28 mouse cellular contexts compared by ENCODE assay signal in genomic region chr1:148689618-148690017, GRCm38 (mm10).
A peak's percentile ranks its signal among the peaks of the same experiment; 100 is the strongest.
DNase-seq lines count a peak whose midpoint lies in the region; ATAC-seq and TF ChIP-seq lines count a peak whose summit lies in the region.
"Had no signal": no experiment of that assay in that cellular context is flagged by ENCODE, and none has a peak within 500 bp of the region (broad histone marks: within the 10 kb centered on the region; RNA-seq: fewer than 3 reads in every experiment).

No protein-coding gene starts in this region.

- peak; percentile 30; the same call in 1 of the 2 replicates for ATAC-seq in hindbrain, embryonic 11.5 days (ENCODE audit: low FRiP score)
- peak; percentile 66 for ATAC-seq in midbrain, embryonic 13.5 days
- ATAC-seq in forebrain, embryonic 14.5 days, result peak; percentile 77
- ATAC-seq in midbrain, embryonic 16.5 days, result peak; percentile 25; the same call in 1 of the 2 replicates
- ATAC-seq: CD4-positive, CD25-positive, alpha-beta regulatory T cell, adult 4 months; intestine, postnatal 0 days had no signal

- H3K9ac ChIP-seq in hindbrain, embryonic 11.5 days (ENCODE audit: low read depth, low read length), result no peak overlapping the region
- H3K9ac ChIP-seq in midbrain, embryonic 13.5 days (replicated peaks), result no peak overlapping the region
- no peak overlapping the region for H3K9ac ChIP-seq in forebrain, embryonic 14.5 days (ENCODE audit: low read length)
- H3K9ac ChIP-seq in midbrain, embryonic 16.5 days (ENCODE audit: low read depth, low read length), result no peak overlapping the region
- H3K9ac ChIP-seq: heart, embryonic 15.5 days; liver, embryonic 14.5 days had no signal

- no peaks in the 10 kb centered on the region for H3K36me3 ChIP-seq in hindbrain, embryonic 11.5 days (ENCODE audit: control insufficient read depth, insufficient read depth, low read length)
- H3K36me3 ChIP-seq in hindbrain, embryonic 10.5 days, result no peaks in the 10 kb centered on the region
- no peaks in the 10 kb centered on the region for H3K36me3 ChIP-seq in midbrain, embryonic 13.5 days
- no peaks in the 10 kb centered on the region for H3K36me3 ChIP-seq in midbrain, embryonic 10.5 days
- H3K36me3 ChIP-seq in forebrain, embryonic 14.5 days (ENCODE audit: control insufficient read depth, insufficient read depth, low read length), result no peaks in the 10 kb centered on the region
- no peaks in the 10 kb centered on the region for H3K36me3 ChIP-seq in midbrain, embryonic 16.5 days (ENCODE audit: control insufficient read depth, insufficient read depth, low read length)
- H3K36me3 ChIP-seq: heart, embryonic 10.5 days; heart, embryonic 15.5 days had no signal

- TF ChIP-seq CTCF in layer of hippocampus, adult 2 months (conservative IDR thresholded peaks at IDR 0.05), result no peak

- H3K27ac ChIP-seq in hindbrain, embryonic 11.5 days (ENCODE audit: low read depth, low read length), result no peak overlapping the region
- H3K27ac ChIP-seq in hindbrain, embryonic 10.5 days, result no peak overlapping the region
- peak overlapping the region; percentile 25; the same call in 1 of the 2 replicates for H3K27ac ChIP-seq in midbrain, embryonic 13.5 days
- H3K27ac ChIP-seq in midbrain, embryonic 10.5 days (replicated peaks), result no peak overlapping the region
- H3K27ac ChIP-seq in forebrain, embryonic 14.5 days (ENCODE audit: low read depth, low read length), result no peak overlapping the region; the same call in 1 of the 2 replicates
- no peak overlapping the region for H3K27ac ChIP-seq in midbrain, embryonic 16.5 days (ENCODE audit: low read length)
- no peak overlapping the region for H3K27ac ChIP-seq in layer of hippocampus, adult 2 months
- H3K27ac ChIP-seq: heart, embryonic 10.5 days; heart, embryonic 15.5 days; liver, embryonic 14.5 days; macrophage had no signal

- no peak overlapping the region for H3K4me3 ChIP-seq in hindbrain, embryonic 11.5 days (ENCODE audit: low read depth, low read length)
- no peak overlapping the region for H3K4me3 ChIP-seq in hindbrain, embryonic 10.5 days
- H3K4me3 ChIP-seq in midbrain, embryonic 13.5 days (replicated peaks), result no peak overlapping the region
- H3K4me3 ChIP-seq in midbrain, embryonic 10.5 days, result no peak overlapping the region
- no peak overlapping the region for H3K4me3 ChIP-seq in forebrain, embryonic 14.5 days (ENCODE audit: low read depth, low read length)
- no peak overlapping the region for H3K4me3 ChIP-seq in midbrain, embryonic 16.5 days (ENCODE audit: low read depth, low read length)
- H3K4me3 ChIP-seq in layer of hippocampus, adult 2 months, result no peak overlapping the region
- H3K4me3 ChIP-seq: erythroblast, embryonic 14.5 days; heart, embryonic 10.5 days; heart, embryonic 15.5 days had no signal

- H3K4me1 ChIP-seq in hindbrain, embryonic 11.5 days (replicated peaks; ENCODE audit: control insufficient read depth, insufficient read depth, low read length), result no peaks in the 10 kb centered on the region
- H3K4me1 ChIP-seq in hindbrain, embryonic 10.5 days (replicated peaks), result no peaks in the 10 kb centered on the region
- H3K4me1 ChIP-seq in midbrain, embryonic 13.5 days (replicated peaks), result 0 out of 2 replicates have a peak, but pooled peaks cover 8% of the 10 kb centered on the region
- H3K4me1 ChIP-seq in midbrain, embryonic 10.5 days, result no peaks in the 10 kb centered on the region
- H3K4me1 ChIP-seq in forebrain, embryonic 14.5 days (ENCODE audit: control insufficient read depth, insufficient read depth, low read length), result 0 out of 2 replicates have a peak, but pooled peaks cover 3% of the 10 kb centered on the region
- peaks cover 5% of the 10 kb centered on the region; the same call in 1 of the 2 replicates for H3K4me1 ChIP-seq in midbrain, embryonic 16.5 days (ENCODE audit: control insufficient read depth, insufficient read depth, low read length)
- H3K4me1 ChIP-seq: heart, embryonic 10.5 days; heart, embryonic 15.5 days had no signal

- no peak for DNase-seq in hindbrain, embryonic 11.5 days (ENCODE audit: low spot score)
- DNase-seq in hindbrain, embryonic 10.5 days (ENCODE audit: low spot score), result no peak
- no peak for DNase-seq in midbrain, embryonic 10.5 days (ENCODE audit: low spot score)
- peak; percentile 6 for DNase-seq in forebrain, embryonic 14.5 days (ENCODE audit: low spot score)
- no peak for DNase-seq in layer of hippocampus, adult 2 months (ENCODE audit: low spot score in 2 of 2)
- DNase-seq: adrenal gland, postnatal 25 days; cerebellum, adult 18-20 months; gastrocnemius, postnatal 14 days; heart, postnatal 36 days; kidney, adult 9 months; kidney, postnatal 10 days; layer of hippocampus, adult 9-11 months; liver; lung, adult 2 months; lung, postnatal 10 days; right cerebral cortex, adult 18-20 months; right cerebral cortex, postnatal 4 days; thymus, adult 2 months; thymus, postnatal 36 days had no signal

- no peaks in the 10 kb centered on the region for H3K27me3 ChIP-seq in hindbrain, embryonic 11.5 days (ENCODE audit: control insufficient read depth, insufficient read depth, low read length)
- H3K27me3 ChIP-seq in hindbrain, embryonic 10.5 days (ENCODE audit: insufficient read depth, poor library complexity, severe bottlenecking), result no peaks in the 10 kb centered on the region
- no peaks in the 10 kb centered on the region for H3K27me3 ChIP-seq in midbrain, embryonic 13.5 days
- H3K27me3 ChIP-seq in midbrain, embryonic 10.5 days (ENCODE audit: low read depth, poor library complexity, severe bottlenecking), result no peaks in the 10 kb centered on the region
- no peaks in the 10 kb centered on the region for H3K27me3 ChIP-seq in forebrain, embryonic 14.5 days (replicated peaks; ENCODE audit: control insufficient read depth, insufficient read depth, low read length)
- no peaks in the 10 kb centered on the region for H3K27me3 ChIP-seq in midbrain, embryonic 16.5 days (ENCODE audit: control insufficient read depth, insufficient read depth, low read depth, low read length)
- H3K27me3 ChIP-seq: heart, embryonic 15.5 days had no signal

- WGBS in hindbrain, embryonic 11.5 days, result 88% methylated on average over 4 of the region's 4 CpGs
- 91% methylated on average over 4 of the region's 4 CpGs for WGBS in hindbrain, embryonic 10.5 days
- 76% methylated on average over 4 of the region's 4 CpGs for WGBS in midbrain, embryonic 13.5 days
- WGBS in midbrain, embryonic 10.5 days, result 94% methylated on average over 4 of the region's 4 CpGs
- 68% methylated on average over 4 of the region's 4 CpGs for WGBS in forebrain, embryonic 14.5 days
- WGBS in midbrain, embryonic 16.5 days, result 66% methylated on average over 4 of the region's 4 CpGs

- no peak overlapping the region for H3K4me2 ChIP-seq in hindbrain, embryonic 11.5 days (replicated peaks; ENCODE audit: low read depth, low read length)
- H3K4me2 ChIP-seq in midbrain, embryonic 13.5 days (replicated peaks), result no peak overlapping the region
- H3K4me2 ChIP-seq in forebrain, embryonic 14.5 days (ENCODE audit: low read length), result no peak overlapping the region
- H3K4me2 ChIP-seq in midbrain, embryonic 16.5 days (ENCODE audit: low read length), result no peak overlapping the region
- H3K4me2 ChIP-seq: heart, embryonic 15.5 days had no signal

- no peaks in the 10 kb centered on the region for H3K9me3 ChIP-seq in hindbrain, embryonic 11.5 days (ENCODE audit: control insufficient read depth, low read length)
- no peaks in the 10 kb centered on the region for H3K9me3 ChIP-seq in hindbrain, embryonic 10.5 days
- no peaks in the 10 kb centered on the region for H3K9me3 ChIP-seq in midbrain, embryonic 13.5 days
- no peaks in the 10 kb centered on the region for H3K9me3 ChIP-seq in midbrain, embryonic 10.5 days (replicated peaks)
- H3K9me3 ChIP-seq in forebrain, embryonic 14.5 days (replicated peaks; ENCODE audit: control insufficient read depth, low read length), result no peaks in the 10 kb centered on the region
- H3K9me3 ChIP-seq in midbrain, embryonic 16.5 days (replicated peaks; ENCODE audit: control insufficient read depth, low read length, poor library complexity, severe bottlenecking), result no peaks in the 10 kb centered on the region
- H3K9me3 ChIP-seq: heart, embryonic 10.5 days; heart, embryonic 15.5 days had no signal

Comparison
In these comparisons a context has a peak if more than half of its experiments do, and no peak if none do; other contexts are left out.
1. ATAC-seq: peak in every context shown above with its lines; median percentile 77 in forebrain, embryonic 14.5 days; 66 in midbrain, embryonic 13.5 days; 30 in hindbrain, embryonic 11.5 days; 25 in midbrain, embryonic 16.5 days.